Mouse (Mus musculus) midbrain, embryonic 12.5 days (tissue): ENCODE results near the gene Tmem184b. TPM values are rescaled to one million over a fixed set of nuclear protein-coding genes. Genes with fewer than 3 reads are reported as not detected.

Experiments
- ATAC-seq: fragments of 200-750 bp; cut with Nextera tagmentation; 2 replicates; pipeline ENCODE4 v1.8.0; 2017; ENCODE audit warnings: low read depth, moderate TSS enrichment, moderate library complexity; ENCODE audit not compliant: low FRiP score
- H3K27ac ChIP-seq: fragments of 300-500 bp; sonication (generic); replicated peaks from 2 replicates; pipeline ENCODE4 v1.5.1; 2016; ENCODE audit warnings: mild to moderate bottlenecking
- H3K27me3 ChIP-seq: fragments of 300-500 bp; sonication (generic); 2 replicates; pipeline ENCODE4 v1.6.1; 2016; ENCODE audit warnings: mild to moderate bottlenecking
- H3K36me3 ChIP-seq: fragments of 300-500 bp; sonication (generic); 2 replicates; pipeline ENCODE4 v1.6.1; 2016
- H3K4me1 ChIP-seq: fragments of 300-500 bp; sonication (generic); 2 replicates; pipeline ENCODE4 v1.6.1; 2016
- H3K4me2 ChIP-seq: fragments of 300-500 bp; sonication (generic); replicated peaks from 2 replicates; pipeline ENCODE4 v1.6.1; 2016; ENCODE audit warnings: mild to moderate bottlenecking, moderate library complexity
- H3K4me3 ChIP-seq: fragments of 300-500 bp; sonication (generic); 2 replicates; pipeline ENCODE4 v1.5.1; 2016; ENCODE audit warnings: mild to moderate bottlenecking
- H3K9ac ChIP-seq: fragments of 300-500 bp; sonication (generic); replicated peaks from 2 replicates; pipeline ENCODE4 v1.6.1; 2016; ENCODE audit warnings: mild to moderate bottlenecking, moderate library complexity
- H3K9me3 ChIP-seq: fragments of 300-500 bp; sonication (generic); 2 replicates; pipeline ENCODE4 v1.6.1; 2016; ENCODE audit warnings: mild to moderate bottlenecking
- WGBS: fragments of 180-500 bp; shearing (Covaris S2); methylation state at CpG from one replicate; pipeline ENCODE4 v1.1.7; 2016; 5-methylcytosine and 5-hydroxymethylcytosine counted together
- polyA plus RNA-seq: library from polyadenylated mRNA; unstranded; fragments of >200 nt; fragmentation: Nextera tagmentation; extraction: Ambion mirVana; gene quantifications from 2 replicates; pipeline ENCODE4 v1.2.1, GENCODE M21; 2016

Tmem184b gene
- polyA plus RNA-seq, 1 experiment from 2014 or later: 47.9 TPM

GRCm38 (mm10) chr15:79374760-79375159 is 28.6 kb downstream of the Tmem184b start:
- 60% methylated on average over 3 of the region's 3 CpGs for WGBS
- 0 out of 2 replicates have a peak overlapping the region, but pooled peaks have one; percentile 15 for H3K27ac ChIP-seq
- H3K9ac ChIP-seq: no peak overlapping the region
- H3K36me3 ChIP-seq: peaks cover 58% of the 10 kb centered on the region
- H3K27me3 ChIP-seq: no peaks in the 10 kb centered on the region
- no peaks in the 10 kb centered on the region for H3K9me3 ChIP-seq
- no peak for ATAC-seq
- no peaks in the 10 kb centered on the region for H3K4me1 ChIP-seq
- no peak overlapping the region for H3K4me3 ChIP-seq
- H3K4me2 ChIP-seq: no peak overlapping the region

DNA sequence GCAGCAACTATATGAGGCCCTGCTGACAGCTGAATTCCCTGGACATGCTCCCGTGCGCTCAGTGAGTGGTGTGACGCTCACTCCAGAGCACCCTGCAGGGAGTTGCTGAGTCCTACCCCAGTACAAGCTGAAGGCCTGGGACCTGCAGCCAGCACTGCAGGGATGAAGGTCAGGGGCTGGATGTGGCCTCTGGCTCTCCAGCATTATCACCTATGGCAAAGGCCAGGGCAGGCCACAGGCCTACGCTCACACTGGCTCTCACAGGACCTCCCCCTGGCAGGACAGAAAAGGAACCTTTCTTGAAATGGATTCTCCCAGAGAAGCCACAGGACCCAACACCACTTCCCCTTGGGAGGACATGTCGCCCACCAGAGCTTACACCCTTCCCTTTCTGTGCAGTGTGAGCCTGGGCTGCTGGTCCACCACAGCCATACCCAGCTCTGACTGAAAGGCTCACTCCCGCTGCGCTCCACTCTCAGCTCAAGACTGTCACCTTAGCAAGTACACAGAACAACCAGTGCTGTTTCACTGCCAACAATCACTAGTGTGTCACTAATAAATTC is 33.0 kb downstream of the Tmem184b start:
- 0 out of 2 replicates have a peak, but pooled peaks cover 4% of the 10 kb centered on the region for H3K4me1 ChIP-seq
- H3K9me3 ChIP-seq: no peaks in the 10 kb centered on the region
- H3K9ac ChIP-seq: no peak overlapping the region
- ATAC-seq: no peak
- H3K36me3 ChIP-seq: peaks cover 62% of the 10 kb centered on the region
- H3K27ac ChIP-seq: no peak overlapping the region
- no peak overlapping the region for H3K4me2 ChIP-seq
- 76% methylated on average over 7 of the region's 7 CpGs for WGBS
- H3K27me3 ChIP-seq: no peaks in the 10 kb centered on the region
- no peak overlapping the region for H3K4me3 ChIP-seq

GRCm38 (mm10) chr15:79369452-79370280 is 33.7 kb downstream of the Tmem184b start:
- H3K36me3 ChIP-seq: peaks cover 60% of the 10 kb centered on the region
- no peak overlapping the region for H3K4me2 ChIP-seq
- H3K4me3 ChIP-seq: no peak overlapping the region
- no peaks in the 10 kb centered on the region for H3K27me3 ChIP-seq
- no peaks in the 10 kb centered on the region for H3K9me3 ChIP-seq
- no peak for ATAC-seq
- no peak overlapping the region for H3K27ac ChIP-seq
- H3K9ac ChIP-seq: no peak overlapping the region
- 70% methylated on average over 15 of the region's 15 CpGs for WGBS
- 0 out of 2 replicates have a peak, but pooled peaks cover 4% of the 10 kb centered on the region for H3K4me1 ChIP-seq

- Histone ChIP-seq H3K27ac (no peak overlapping the region; the same call in 1 of the 2 replicates), H3K9ac (no peak overlapping the region), H3K27me3 (no peaks in the 10 kb centered on the region), H3K9me3 (no peaks in the 10 kb centered on the region), H3K4me3 (no peak overlapping the region), H3K36me3 (peaks cover 64% of the 10 kb centered on the region), H3K4me2 (no peak overlapping the region), H3K4me1 (0 out of 2 replicates have a peak, but pooled peaks cover 4% of the 10 kb centered on the region)
- no peak for ATAC-seq
- 82% methylated on average over 8 of the region's 8 CpGs for WGBS
Measured at GRCm38 (mm10) chr15:79368861-79369440, 34.4 kb downstream of the Tmem184b start.

DNA sequence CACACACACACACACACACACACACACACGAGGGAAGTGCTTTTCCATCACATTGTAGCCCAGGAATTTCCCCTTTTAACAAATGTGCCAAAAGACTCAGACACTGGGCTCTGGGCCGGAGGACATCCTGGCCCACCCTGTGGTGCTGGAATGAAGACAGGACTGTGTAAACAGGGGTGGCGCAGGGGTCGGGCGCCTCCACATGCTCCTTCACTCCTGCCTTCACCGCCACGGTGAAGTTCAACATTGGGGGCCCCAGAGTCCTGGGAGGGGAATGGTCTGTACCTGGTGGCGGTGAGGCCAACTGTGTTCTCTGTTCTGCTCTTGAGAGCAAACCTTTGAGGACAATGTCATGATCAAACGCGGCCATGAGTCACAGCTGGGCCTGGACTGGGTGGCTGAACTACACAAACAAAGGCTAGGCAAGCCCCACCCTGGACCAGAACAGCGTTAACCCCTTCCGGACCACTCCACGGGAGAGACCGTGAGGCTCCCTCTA is 35.0 kb downstream of the Tmem184b start:
- H3K27me3 ChIP-seq: no peaks in the 10 kb centered on the region
- 72% methylated on average over 14 of the region's 14 CpGs for WGBS
- H3K27ac ChIP-seq: no peak overlapping the region; the same call in 1 of the 2 replicates
- H3K36me3 ChIP-seq: peaks cover 70% of the 10 kb centered on the region
- H3K4me2 ChIP-seq: no peak overlapping the region
- H3K9ac ChIP-seq: no peak overlapping the region
- no peaks in the 10 kb centered on the region for H3K9me3 ChIP-seq
- 0 out of 2 replicates have a peak, but pooled peaks cover 4% of the 10 kb centered on the region for H3K4me1 ChIP-seq
- no peak overlapping the region for H3K4me3 ChIP-seq
- no peak for ATAC-seq

- peaks cover 78% of the 10 kb centered on the region for H3K36me3 ChIP-seq
- 0 out of 2 replicates have a peak, but pooled peaks cover 4% of the 10 kb centered on the region for H3K4me1 ChIP-seq
- no peak overlapping the region for H3K4me2 ChIP-seq
- H3K9me3 ChIP-seq: no peaks in the 10 kb centered on the region
- WGBS: 91% methylated on average over 5 of the region's 5 CpGs
- no peak for ATAC-seq
- no peaks in the 10 kb centered on the region for H3K27me3 ChIP-seq
- no peak overlapping the region for H3K9ac ChIP-seq
- no peak overlapping the region for H3K4me3 ChIP-seq
- no peak overlapping the region for H3K27ac ChIP-seq
Measured at GRCm38 (mm10) chr15:79366402-79366801, 37.0 kb downstream of the Tmem184b start.

- H3K9me3 ChIP-seq: no peaks in the 10 kb centered on the region
- H3K4me3 ChIP-seq: no peak overlapping the region
- 0 out of 2 replicates have a peak, but pooled peaks cover 4% of the 10 kb centered on the region for H3K4me1 ChIP-seq
- no peak overlapping the region for H3K4me2 ChIP-seq
- no peaks in the 10 kb centered on the region for H3K27me3 ChIP-seq
- ATAC-seq: no peak
- WGBS: 97% methylated on average over 12 of the region's 12 CpGs
- no peak overlapping the region for H3K27ac ChIP-seq
- H3K9ac ChIP-seq: no peak overlapping the region
- H3K36me3 ChIP-seq: peaks cover 80% of the 10 kb centered on the region
Measured at GRCm38 (mm10) chr15:79365068-79365467, 38.3 kb downstream of the Tmem184b start.

GRCm38 (mm10) chr15:79364120-79364519 is 39.2 kb downstream of the Tmem184b start:
- Histone ChIP-seq H3K4me2 (no peak overlapping the region), H3K4me1 (0 out of 2 replicates have a peak, but pooled peaks cover 4% of the 10 kb centered on the region), H3K27ac (no peak overlapping the region), H3K9me3 (no peaks in the 10 kb centered on the region), H3K4me3 (no peak overlapping the region), H3K36me3 (peaks cover 71% of the 10 kb centered on the region), H3K9ac (no peak overlapping the region), H3K27me3 (no peaks in the 10 kb centered on the region)
- no peak for ATAC-seq
- WGBS: 77% methylated on average over 6 of the region's 6 CpGs

GRCm38 (mm10) chr15:79361023-79361422 is 42.3 kb downstream of the Tmem184b start:
- Histone ChIP-seq H3K36me3 (peaks cover 48% of the 10 kb centered on the region), H3K9me3 (no peaks in the 10 kb centered on the region), H3K4me1 (peaks cover 20% of the 10 kb centered on the region), H3K27me3 (peaks cover 25% of the 10 kb centered on the region), H3K9ac (no peak overlapping the region), H3K4me2 (no peak overlapping the region), H3K27ac (no peak overlapping the region), H3K4me3 (no peak overlapping the region)
- 77% methylated on average over 4 of the region's 4 CpGs for WGBS
- no peak for ATAC-seq

DNA sequence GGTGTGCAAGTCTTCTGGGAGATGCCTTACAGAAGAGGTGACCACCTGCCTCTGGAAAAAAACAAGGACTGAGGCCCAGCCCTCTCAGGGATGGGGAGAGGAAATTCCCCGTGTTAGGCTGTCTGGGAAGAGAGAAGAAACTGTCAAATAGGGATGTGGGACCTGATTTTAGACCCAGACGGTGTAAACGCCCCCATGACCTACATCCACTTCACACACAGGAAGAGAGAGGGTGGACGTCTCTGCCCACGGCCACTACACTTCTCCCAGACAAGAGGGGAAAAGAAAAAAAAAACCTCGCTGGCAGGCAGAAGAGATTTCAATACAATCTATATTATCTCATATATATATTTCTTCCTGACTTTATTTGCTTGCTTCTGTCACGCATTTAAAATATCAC is 43.0 kb downstream of the Tmem184b start:
- Histone ChIP-seq H3K4me2 (no peak overlapping the region), H3K4me3 (no peak overlapping the region), H3K27me3 (peaks cover 31% of the 10 kb centered on the region), H3K36me3 (peaks cover 41% of the 10 kb centered on the region), H3K27ac (no peak overlapping the region), H3K9me3 (no peaks in the 10 kb centered on the region), H3K9ac (no peak overlapping the region), H3K4me1 (peaks cover 20% of the 10 kb centered on the region)
- ATAC-seq: no peak
- 76% methylated on average over 7 of the region's 7 CpGs for WGBS

DNA sequence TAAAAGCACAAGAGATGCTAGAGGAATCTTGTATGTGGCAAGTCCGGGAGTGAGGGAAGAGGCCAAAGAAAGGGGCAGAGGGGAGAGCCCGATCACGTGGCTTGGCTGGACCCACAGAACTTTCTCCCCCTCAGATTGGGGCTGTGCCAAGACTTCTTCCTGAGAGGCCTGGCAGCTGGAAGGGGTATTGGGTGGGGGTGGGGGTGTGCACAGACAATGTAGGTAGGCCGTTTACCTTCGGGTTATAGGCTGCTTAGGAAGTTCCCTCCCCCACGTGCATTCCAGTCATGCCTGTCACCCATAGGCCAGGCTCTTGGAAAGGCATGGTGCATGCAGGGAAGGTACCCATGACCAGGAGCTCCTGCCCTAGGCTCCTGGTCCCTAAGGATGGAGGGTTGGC is 43.4 kb downstream of the Tmem184b start:
- 48% methylated on average over 6 of the region's 6 CpGs for WGBS
- no peak overlapping the region for H3K4me3 ChIP-seq
- H3K9me3 ChIP-seq: no peaks in the 10 kb centered on the region
- peaks cover 31% of the 10 kb centered on the region for H3K27me3 ChIP-seq
- no peak for ATAC-seq
- no peak overlapping the region for H3K4me2 ChIP-seq
- H3K4me1 ChIP-seq: peaks cover 20% of the 10 kb centered on the region
- H3K27ac ChIP-seq: no peak overlapping the region
- H3K9ac ChIP-seq: no peak overlapping the region
- H3K36me3 ChIP-seq: peaks cover 37% of the 10 kb centered on the region
